Mouse (Mus musculus): Measurements from ENCODE around the gene Wdr31.
"Not testable (repeated sequence)": the region's sequence is repeated elsewhere in the genome, so short reads cannot be mapped to it uniquely, and the experiment has no call there.

Wdr31 gene

DNA sequence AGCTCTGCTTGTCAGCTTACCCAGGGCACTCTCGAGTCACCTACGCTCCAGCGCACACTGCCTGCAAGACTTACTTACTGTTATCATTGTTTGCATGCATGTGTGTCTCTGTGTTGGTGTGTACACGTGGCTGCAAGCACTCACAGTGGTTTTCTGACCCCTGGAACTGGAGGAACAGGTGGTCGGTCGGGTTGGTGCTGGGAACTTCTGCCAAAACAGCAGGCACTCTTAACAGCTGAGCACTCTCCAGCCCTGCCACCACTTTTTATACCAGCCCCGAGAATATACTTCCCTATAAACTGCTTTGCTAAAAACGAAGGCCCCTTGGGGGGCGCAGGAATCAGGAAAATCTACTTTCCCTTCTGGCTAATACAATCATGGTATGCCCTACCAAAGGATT lies 23.5 kb upstream of the Wdr31 start:
- no peak for DNase-seq

- DNase-seq = no peak
Observed at GRCm38 (mm10) chr4:62492682-62493081, 22.0 kb upstream of the Wdr31 start.

DNA sequence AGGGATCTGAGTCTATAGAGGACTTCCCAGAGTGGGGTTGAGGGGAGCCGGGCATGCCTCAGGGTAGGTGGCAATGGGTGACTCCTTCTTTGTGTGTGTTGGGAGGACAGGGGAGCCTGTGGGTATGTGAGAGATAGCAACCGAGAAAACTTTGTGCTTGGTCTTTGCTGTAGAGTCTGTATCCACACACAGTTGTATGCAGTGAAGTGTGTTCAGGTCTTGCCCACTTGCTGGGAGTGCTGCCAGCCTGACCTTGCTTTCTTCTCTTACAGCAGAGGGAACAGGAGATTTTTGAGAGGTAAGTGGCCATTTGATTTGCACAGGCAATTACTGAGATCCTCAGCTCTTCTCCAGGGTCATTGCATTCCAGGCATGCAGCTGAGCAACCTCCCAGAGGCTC lies 17.2 kb upstream of the Wdr31 start:
- DNase-seq = no peak

DNA sequence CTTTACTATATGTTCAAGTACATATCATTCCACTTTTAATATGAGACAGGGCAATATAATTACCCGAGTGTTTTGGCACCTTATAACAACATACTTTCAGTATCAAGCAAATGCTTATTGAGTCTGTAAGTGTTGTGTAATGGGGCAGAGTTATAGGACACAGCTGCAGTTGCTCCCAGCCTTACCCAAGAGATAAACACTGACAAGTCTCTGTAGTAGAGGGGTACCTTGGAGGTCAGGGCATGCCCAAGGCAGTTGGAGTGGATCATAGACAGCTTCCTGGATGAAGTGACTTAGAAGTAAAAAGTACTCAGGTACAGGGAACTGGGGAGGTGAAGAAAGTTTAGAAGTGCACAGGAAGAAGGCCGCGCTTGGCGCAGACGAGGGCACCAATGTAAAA lies 16.5 kb upstream of the Wdr31 start:
- no peak for DNase-seq

DNA sequence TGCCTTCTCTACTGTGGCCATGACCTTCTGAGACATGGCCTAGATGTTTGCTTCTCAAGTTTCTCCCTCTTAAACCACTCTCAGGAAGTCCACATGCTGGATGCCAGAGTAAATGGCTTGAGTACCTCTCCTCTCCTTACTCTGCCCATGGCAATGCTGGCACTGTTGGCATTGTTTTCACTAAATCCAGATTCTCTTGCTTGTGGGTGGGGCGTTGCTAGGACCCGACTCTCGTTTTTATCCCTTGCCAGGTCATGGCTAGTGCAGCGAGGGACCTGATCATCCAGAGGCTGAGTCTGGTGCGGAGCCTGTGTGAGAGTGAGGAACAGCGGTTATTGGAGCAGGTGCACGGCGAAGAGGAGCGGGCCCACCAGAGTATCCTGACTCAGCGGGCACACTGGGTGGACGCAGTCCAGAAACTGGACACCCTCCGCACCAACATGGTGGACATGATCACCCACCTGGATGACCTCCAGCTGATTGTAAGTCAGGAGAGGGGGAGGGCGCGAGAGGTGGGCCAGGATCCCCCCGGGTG lies 15.5 kb upstream of the Wdr31 start:
- no peak for DNase-seq

GRCm38 (mm10) chr4:62485450-62486161 lies 14.9 kb upstream of the Wdr31 start:
- DNase-seq = no peak

DNA sequence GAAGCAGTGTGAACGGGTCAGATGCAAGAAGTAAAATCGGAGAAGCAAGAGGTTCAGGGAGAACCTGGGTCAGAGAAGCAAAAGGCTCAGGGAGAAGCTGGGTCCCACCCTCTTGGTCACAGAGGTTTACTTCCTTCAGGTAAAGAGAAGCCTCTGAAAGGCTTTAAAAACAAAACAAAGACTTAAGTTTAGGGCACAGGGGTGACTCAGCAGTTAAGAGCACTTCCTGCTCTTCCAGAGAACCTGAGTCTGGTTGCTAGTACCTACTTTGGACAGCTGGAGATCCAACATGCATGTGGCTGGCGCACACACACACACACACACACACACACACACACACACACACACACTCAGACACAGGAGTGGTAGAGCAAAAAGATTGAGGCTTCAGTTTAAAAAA lies 14.2 kb upstream of the Wdr31 start:
- no peak for DNase-seq

GRCm38 (mm10) chr4:62480709-62481605 lies 10.3 kb upstream of the Wdr31 start:
- DNase-seq = no peak

DNA sequence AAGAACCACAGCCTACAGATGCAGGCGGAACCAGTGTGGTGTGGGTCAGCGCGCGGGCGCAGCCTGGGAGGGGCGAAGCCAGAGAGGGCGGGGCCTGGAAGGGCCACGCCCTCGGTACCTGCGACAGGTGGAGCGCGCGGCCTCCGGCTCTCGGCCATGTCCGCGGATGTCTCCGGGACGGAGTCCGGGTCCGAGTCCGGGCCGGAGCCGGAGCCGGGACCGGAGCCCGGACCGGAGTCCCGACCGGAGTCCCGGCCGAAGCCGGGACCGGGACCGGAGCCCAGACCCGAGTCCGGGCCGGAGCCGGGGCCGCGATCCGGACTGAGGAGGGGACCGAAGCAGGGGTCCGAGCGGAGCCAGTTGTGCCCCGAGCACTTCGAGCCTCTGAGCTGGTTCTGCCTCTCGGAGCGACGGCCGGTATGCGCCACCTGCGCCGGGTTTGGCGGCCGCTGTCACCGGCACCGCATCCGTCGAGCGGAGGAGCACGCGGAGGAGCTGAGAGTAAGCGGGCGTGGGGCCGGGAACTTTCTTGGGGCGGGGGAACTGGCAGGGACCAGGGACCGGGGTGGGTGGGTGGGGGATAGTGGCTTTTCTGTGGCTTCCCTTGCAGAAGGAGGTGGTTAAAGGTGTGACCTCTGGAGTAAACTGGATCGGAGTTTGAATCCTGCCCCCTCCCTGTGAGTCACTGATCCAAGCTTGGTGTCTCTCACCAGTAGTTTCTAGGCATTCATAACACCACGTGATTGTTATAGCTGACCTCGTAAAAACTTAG lies 9.4 kb upstream of the Wdr31 start, which contains the start of gene Bspry:
Bspry (plus strand) TSS at position 117 of the 772 bp plus-strand sequence.
- DNase-seq = no peak

DNA sequence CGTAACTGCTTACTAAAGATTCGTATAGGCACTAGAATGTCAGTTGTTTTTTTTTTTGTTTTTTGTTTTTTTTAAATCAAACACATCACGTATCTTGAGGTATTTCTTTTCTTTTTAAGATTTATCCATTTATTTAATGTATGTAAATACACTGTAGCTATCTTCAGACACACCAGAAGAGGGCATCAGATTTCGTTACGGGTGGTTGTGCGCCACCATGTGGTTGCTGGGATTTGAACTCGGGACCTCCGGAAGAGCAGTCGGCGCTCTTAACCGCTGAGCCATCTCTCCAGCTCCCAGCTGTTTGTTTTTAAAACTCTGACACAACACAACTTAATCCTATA lies 8.9 kb upstream of the Wdr31 start:
- not testable (repeated sequence) for DNase-seq

- DNase-seq = no peak
Observed at GRCm38 (mm10) chr4:62477542-62478244, 7.0 kb upstream of the Wdr31 start.

DNA sequence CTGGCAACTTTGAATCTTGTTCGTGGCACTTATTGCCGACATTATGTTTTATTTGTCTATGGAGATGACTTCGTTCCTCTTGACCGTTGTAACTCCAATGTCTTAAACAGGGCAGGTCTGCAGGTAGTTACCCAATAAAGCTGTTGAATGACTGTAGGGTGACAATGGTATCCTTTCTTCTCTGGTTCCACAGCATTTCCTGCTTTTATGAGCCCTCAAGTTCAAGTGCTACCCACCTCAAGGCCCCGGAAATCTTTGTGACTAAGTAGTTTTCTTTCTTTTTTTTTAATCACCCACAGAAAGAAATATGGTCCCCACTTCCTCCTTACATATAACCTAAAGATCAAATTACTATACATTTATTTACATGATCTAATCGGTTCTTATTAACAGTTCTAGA lies 5.1 kb upstream of the Wdr31 start:
- DNase-seq = no peak

DNA sequence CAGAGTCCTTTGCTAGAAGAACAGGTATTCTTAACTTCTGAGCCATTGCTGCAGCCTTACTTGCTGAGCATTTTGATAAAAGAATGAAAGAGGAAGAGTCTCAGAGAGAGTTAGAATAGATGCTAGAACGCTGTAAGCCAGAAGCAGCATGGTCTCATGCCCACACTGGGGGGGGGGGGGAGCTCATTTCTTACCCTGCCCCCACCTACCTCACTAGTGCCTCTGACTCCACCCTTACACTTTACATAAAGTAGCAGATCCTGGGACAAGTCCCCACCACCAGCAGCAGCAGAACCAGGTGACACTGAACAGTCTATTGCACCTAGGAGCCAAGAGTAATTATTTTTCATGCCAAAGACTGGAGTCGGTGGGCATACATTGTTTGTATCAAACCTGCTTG lies 4.4 kb upstream of the Wdr31 start:
- no peak for DNase-seq

- DNase-seq = no peak
Observed at GRCm38 (mm10) chr4:62472071-62472470, 1.4 kb upstream of the Wdr31 start.

- no peak for DNase-seq
Observed at GRCm38 (mm10) chr4:62468158-62468557, 2.5 kb downstream of the Wdr31 start.

GRCm38 (mm10) chr4:62463124-62463523 lies 7.6 kb downstream of the Wdr31 start:
- DNase-seq = no peak

DNA sequence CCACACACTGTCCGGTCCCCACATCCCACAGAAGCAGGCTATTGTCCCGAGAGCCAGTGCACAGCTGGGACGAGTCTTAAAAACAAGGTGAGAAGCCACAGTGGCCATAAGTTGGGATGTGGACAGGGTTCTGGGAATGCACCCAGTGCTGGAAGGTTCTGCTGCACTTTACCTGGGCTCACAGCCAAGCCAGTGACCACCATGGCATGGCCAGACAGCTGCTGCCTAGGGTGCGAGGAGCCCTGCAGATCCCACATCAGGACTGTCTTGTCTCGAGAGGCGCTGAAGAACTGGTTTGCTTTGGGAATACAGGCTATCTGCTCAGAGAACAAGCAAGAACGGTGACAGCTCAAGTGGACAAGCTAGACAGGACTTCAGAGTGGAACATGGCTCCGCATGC lies 10.3 kb downstream of the Wdr31 start:
- no peak for DNase-seq

GRCm38 (mm10) chr4:62459081-62459480 lies 11.6 kb downstream of the Wdr31 start:
- no peak for DNase-seq

GRCm38 (mm10) chr4:62454995-62455394 lies 15.7 kb downstream of the Wdr31 start:
- DNase-seq = peak; percentile 43

- DNase-seq = no peak
Observed at GRCm38 (mm10) chr4:62440986-62441385, 29.7 kb downstream of the Wdr31 start.

DNA sequence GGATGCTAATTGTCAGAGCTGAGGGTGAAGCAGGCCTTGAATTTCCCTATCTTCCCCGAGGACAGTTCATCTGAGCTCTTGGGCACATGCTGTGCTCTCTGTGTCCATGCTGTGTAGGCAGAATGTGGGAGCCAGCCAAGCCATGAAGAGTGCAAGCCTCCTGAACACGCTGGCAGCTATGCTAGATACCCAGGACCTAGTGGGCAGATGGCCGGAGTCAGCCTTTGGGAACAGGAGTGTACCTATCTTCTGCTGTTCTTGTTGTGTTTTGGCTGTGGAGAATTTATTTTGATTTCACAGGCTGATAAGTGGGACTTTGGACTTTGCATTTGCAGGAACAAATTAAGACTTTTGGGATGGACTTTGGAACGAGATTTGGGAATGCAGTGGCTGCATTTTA lies 30.2 kb downstream of the Wdr31 start:
- DNase-seq = peak; percentile 91

GRCm38 (mm10) chr4:62439793-62440192 lies 30.9 kb downstream of the Wdr31 start:
- peak; percentile 12 for DNase-seq

DNA sequence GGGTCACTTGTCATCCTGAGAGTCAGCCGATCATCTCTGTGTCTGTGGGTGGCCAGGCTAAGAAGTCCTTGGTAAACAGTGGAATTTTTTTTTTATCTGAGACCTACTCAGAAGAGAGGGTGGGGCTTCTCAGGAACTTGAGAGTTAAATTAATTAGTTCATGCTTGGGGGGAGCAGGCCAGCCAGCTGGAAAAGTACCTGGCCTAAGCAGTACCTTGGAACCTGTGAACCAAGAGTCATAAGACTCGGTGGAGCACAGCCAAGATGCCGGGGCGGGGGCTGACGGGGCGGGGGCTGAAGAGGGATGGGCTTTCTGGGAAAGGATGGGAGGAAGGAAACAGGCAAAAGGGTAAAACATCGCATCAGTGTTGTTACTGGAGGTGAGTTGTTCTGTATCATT lies 32.8 kb downstream of the Wdr31 start:
- DNase-seq = no peak

Data from cerebellum, adult 9-10 months (tissue).